Mouse (Mus musculus): ENCODE measurements at regions not wholly inside any gene's neighbourhood (a gene's known extent, or its start where the extent isn't known, plus 50 kb on each side); places are given as distances from the start of the nearest gene placed in this dataset.
A peak's percentile ranks its signal among the peaks of the same experiment; 100 is the strongest.

GRCm38 (mm10) chr1:149556381-149556780 is 404.7 kb downstream of the Pla2g4a start:
- ATAC-seq (ENCODE audit: low FRiP score, low read depth), result no peak
- H3K9ac ChIP-seq (replicated peaks), result no peak overlapping the region
- H3K27me3 ChIP-seq, result no peaks in the 10 kb centered on the region
- WGBS, result 83% methylated on average over 8 of the region's 8 CpGs
- H3K9me3 ChIP-seq, result no peaks in the 10 kb centered on the region
- H3K36me3 ChIP-seq, result no peaks in the 10 kb centered on the region
- no peak overlapping the region for H3K27ac ChIP-seq (replicated peaks)
- no peak overlapping the region for H3K4me2 ChIP-seq (replicated peaks)
- H3K4me1 ChIP-seq, result no peaks in the 10 kb centered on the region
- no peak overlapping the region for H3K4me3 ChIP-seq

- Histone ChIP-seq H3K9me3 (no peaks in the 10 kb centered on the region), H3K4me1 (no peaks in the 10 kb centered on the region), H3K4me3 (no peak overlapping the region), H3K9ac (replicated peaks) (no peak overlapping the region), H3K36me3 (no peaks in the 10 kb centered on the region), H3K4me2 (replicated peaks) (no peak overlapping the region), H3K27me3 (no peaks in the 10 kb centered on the region), H3K27ac (replicated peaks) (no peak overlapping the region)
- no peak for ATAC-seq (ENCODE audit: low FRiP score, low read depth)
- 75% methylated on average over 6 of the region's 6 CpGs for WGBS
Observed at GRCm38 (mm10) chr1:149555355-149556007, 405.6 kb downstream of the Pla2g4a start.

GRCm38 (mm10) chr1:149546076-149546475 is 415.0 kb downstream of the Pla2g4a start:
- no peak overlapping the region for H3K4me3 ChIP-seq
- H3K27ac ChIP-seq (replicated peaks), result no peak overlapping the region
- no peaks in the 10 kb centered on the region for H3K9me3 ChIP-seq
- no peak overlapping the region for H3K4me2 ChIP-seq (replicated peaks)
- ATAC-seq (ENCODE audit: low FRiP score, low read depth), result peak; percentile 23; the same call in 1 of the 2 replicates
- 75% methylated on average over 3 of the region's 3 CpGs for WGBS
- no peaks in the 10 kb centered on the region for H3K4me1 ChIP-seq
- H3K27me3 ChIP-seq, result no peaks in the 10 kb centered on the region
- H3K36me3 ChIP-seq, result no peaks in the 10 kb centered on the region
- no peak overlapping the region for H3K9ac ChIP-seq (replicated peaks)

- 51% methylated on average over 2 of the region's 2 CpGs for WGBS
Observed at GRCm38 (mm10) chr1:149541386-149541785, 419.7 kb downstream of the Pla2g4a start.

DNA sequence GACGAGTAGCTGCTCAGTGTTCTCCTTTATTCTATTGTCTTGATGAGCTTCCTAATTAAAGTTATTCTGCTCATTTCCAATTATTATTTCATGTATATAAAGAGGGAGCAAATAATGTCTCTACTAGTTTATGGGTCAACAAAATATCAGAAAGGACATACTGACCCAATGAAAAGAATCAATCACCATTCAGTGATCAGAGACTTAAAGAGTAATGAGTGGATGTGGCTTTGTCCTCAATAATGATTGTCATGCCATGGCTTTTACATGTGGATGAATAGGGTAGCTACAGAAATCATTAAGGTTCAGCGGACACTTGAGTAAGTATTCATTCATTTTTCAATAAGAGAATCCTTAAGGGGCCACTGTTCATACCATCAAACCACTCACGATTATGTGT is 427.4 kb downstream of the Pla2g4a start:
- H3K27ac ChIP-seq (replicated peaks), result no peak overlapping the region
- no peak for ATAC-seq (ENCODE audit: low FRiP score, low read depth)
- H3K9ac ChIP-seq (replicated peaks), result no peak overlapping the region
- H3K4me2 ChIP-seq (replicated peaks), result no peak overlapping the region
- WGBS, result 58% methylated on average over 3 of the region's 3 CpGs
- no peak overlapping the region for H3K4me3 ChIP-seq
- no peaks in the 10 kb centered on the region for H3K4me1 ChIP-seq
- no peaks in the 10 kb centered on the region for H3K27me3 ChIP-seq
- H3K36me3 ChIP-seq, result no peaks in the 10 kb centered on the region
- no peaks in the 10 kb centered on the region for H3K9me3 ChIP-seq

More at GRCm38 (mm10) chr1:149541386-149541785, 419.7 kb downstream of the Pla2g4a start:
- Histone ChIP-seq H3K27ac (replicated peaks) (no peak overlapping the region), H3K4me3 (no peak overlapping the region), H3K9ac (replicated peaks) (no peak overlapping the region), H3K36me3 (no peaks in the 10 kb centered on the region), H3K4me2 (replicated peaks) (no peak overlapping the region), H3K4me1 (no peaks in the 10 kb centered on the region), H3K27me3 (no peaks in the 10 kb centered on the region), H3K9me3 (no peaks in the 10 kb centered on the region)
- no peak for ATAC-seq (ENCODE audit: low FRiP score, low read depth)
